Mouse (Mus musculus) adrenal gland, postnatal 10 days (tissue): ENCODE results near the gene Rrn3. TPM values are rescaled to one million over a fixed set of nuclear protein-coding genes. Genes with fewer than 3 reads are reported as not detected.
"Not testable (repeated sequence)": the region's sequence is repeated elsewhere in the genome, so short reads cannot be mapped to it uniquely, and the experiment has no call there.

Experiments used
- DNase-seq: peaks from one replicate; pipeline ENCODE4 v3.0.0; 2021; ENCODE audit warnings: mixed read lengths
- long read RNA-seq, 2 experiments: library from polyadenylated mRNA; stranded (forward); transcript quantifications; one replicate each; pipeline ENCODE4 v2.0.0; 2021
- total RNA-seq, 2 experiments: library from RNA; stranded (reverse); gene quantifications; 2 replicates each; pipeline ENCODE4 v1.2.3; 2021

The Rrn3 gene
- 10 to 100 TPM; 37.6 to 38.0 TPM for total RNA-seq
- long read RNA-seq, experiment 1, transcript Rrn3-201 (18 exons, 3,582 nt): major isoform, 32 of 41 reads
- long read RNA-seq, experiment 1, partial matches to known transcripts: 7 of 41 reads
- long read RNA-seq, experiment 1, other reads (novel, unspliced or antisense): 2 of 41 reads
- long read RNA-seq, experiment 2, transcript Rrn3-201 (18 exons, 3,582 nt): major isoform, 32 of 37 reads
- long read RNA-seq, experiment 2, partial matches to known transcripts: 0 of 37 reads
- long read RNA-seq, experiment 2, other reads (novel, unspliced or antisense): 5 of 37 reads

- peak; percentile 93 for DNase-seq
Observed at GRCm38 (mm10) chr16:13780353-13781036, at the start of gene Rrn3. Gene Rrn3 (plus strand): TSS chr16:13780708.

GRCm38 (mm10) chr16:13732786-13733185, 47.7 kb upstream of the Rrn3 start:
- DNase-seq: no peak

GRCm38 (mm10) chr16:13733518-13734137, 46.9 kb upstream of the Rrn3 start:
- DNase-seq: peak; percentile 92

- DNase-seq: no peak
Observed at GRCm38 (mm10) chr16:13735977-13736376, 44.5 kb upstream of the Rrn3 start.

- not testable (repeated sequence) for DNase-seq
Observed at GRCm38 (mm10) chr16:13739044-13739443, 41.5 kb upstream of the Rrn3 start.

- DNase-seq: no peak
Observed at GRCm38 (mm10) chr16:13740844-13741243, 39.7 kb upstream of the Rrn3 start.

- DNase-seq: no peak
Observed at GRCm38 (mm10) chr16:13747708-13748107, 32.8 kb upstream of the Rrn3 start.

- DNase-seq: no peak
Observed at GRCm38 (mm10) chr16:13748124-13748523, 32.4 kb upstream of the Rrn3 start.

- DNase-seq: not testable (repeated sequence)
Observed at GRCm38 (mm10) chr16:13748813-13749212, 31.7 kb upstream of the Rrn3 start.

- no peak for DNase-seq
Observed at GRCm38 (mm10) chr16:13749306-13749705, 31.2 kb upstream of the Rrn3 start.

GRCm38 (mm10) chr16:13749981-13750380, 30.5 kb upstream of the Rrn3 start:
- DNase-seq: no peak

GRCm38 (mm10) chr16:13750626-13751025, 29.9 kb upstream of the Rrn3 start:
- DNase-seq: no peak

GRCm38 (mm10) chr16:13753986-13754385, 26.5 kb upstream of the Rrn3 start:
- no peak for DNase-seq

- peak; percentile 97 for DNase-seq
Observed at GRCm38 (mm10) chr16:13754400-13755190, 25.9 kb upstream of the Rrn3 start.

- DNase-seq: no peak
Observed at GRCm38 (mm10) chr16:13757823-13758222, 22.7 kb upstream of the Rrn3 start.

GRCm38 (mm10) chr16:13762807-13763206, 17.7 kb upstream of the Rrn3 start:
- not testable (repeated sequence) for DNase-seq

- no peak for DNase-seq
Observed at GRCm38 (mm10) chr16:13764519-13764918, 16.0 kb upstream of the Rrn3 start.

- DNase-seq: no peak
Observed at GRCm38 (mm10) chr16:13766367-13766766, 14.1 kb upstream of the Rrn3 start.

- not testable (repeated sequence) for DNase-seq
Observed at GRCm38 (mm10) chr16:13771603-13772002, 8.9 kb upstream of the Rrn3 start.

- DNase-seq: not testable (repeated sequence)
Observed at GRCm38 (mm10) chr16:13772051-13772450, 8.5 kb upstream of the Rrn3 start.

GRCm38 (mm10) chr16:13774011-13774410, 6.5 kb upstream of the Rrn3 start:
- DNase-seq: peak; percentile 72

GRCm38 (mm10) chr16:13774651-13775050, 5.9 kb upstream of the Rrn3 start:
- DNase-seq: not testable (repeated sequence)
